9 mouse cellular contexts compared by ENCODE assay signal in genomic region chr17:11611459-11611858, GRCm38 (mm10).
DNase-seq lines count a peak whose midpoint lies in the region; ATAC-seq and TF ChIP-seq lines count a peak whose summit lies in the region.
"Had no signal": no experiment of that assay in that cellular context is flagged by ENCODE, and none has a peak within 500 bp of the region (broad histone marks: within the 10 kb centered on the region; RNA-seq: fewer than 3 reads in every experiment).

No protein-coding gene starts in this region.

- DNase-seq in kidney, adult 11 months, result peak; percentile 48
- DNase-seq in Patski (ENCODE audit: low read depth, low spot score), result no peak
- DNase-seq in cerebellum, postnatal 4 days (ENCODE audit: low spot score in 2 of 2), result peak; percentile 72 to 81
- DNase-seq in layer of hippocampus, adult 9-11 months, result peak; percentile 63
- peak; percentile 44 for DNase-seq in thymus, postnatal 4 days

- 15% methylated on average over 7 of the region's 7 CpGs for WGBS in kidney, embryonic 14.5 days
- WGBS in heart, embryonic 12.5 days, result 19% methylated on average over 7 of the region's 7 CpGs

- ATAC-seq in kidney, embryonic 14.5 days (ENCODE audit: low FRiP score, low TSS enrichment), result no peak
- no peak for ATAC-seq in Patski
- no peak for ATAC-seq in heart, embryonic 12.5 days (ENCODE audit: insufficient number of reproducible peaks, low FRiP score)
- ATAC-seq in megakaryocyte progenitor cell, adult 5-6 weeks (replicated peaks; ENCODE audit: poor library complexity), result peak; percentile 90

- no peaks in the 10 kb centered on the region for H3K27me3 ChIP-seq in kidney, embryonic 14.5 days (ENCODE audit: control insufficient read depth, insufficient read depth, low read length)
- H3K27me3 ChIP-seq in Patski, result no peaks in the 10 kb centered on the region
- peaks cover 40% of the 10 kb centered on the region for H3K27me3 ChIP-seq in heart, embryonic 12.5 days (replicated peaks)

- POLR2A ChIA-PET in Patski (lab: Charles Lee), result no interaction called here

- no peak overlapping the region for H3K4me3 ChIP-seq in kidney, embryonic 14.5 days (ENCODE audit: low read length)
- H3K4me3 ChIP-seq in heart, embryonic 12.5 days, result no peak overlapping the region
- H3K4me3 ChIP-seq: lung, embryonic 15.5 days had no signal

- CTCF ChIA-PET in Patski (lab: Charles Lee), result interaction anchor here (0.8 to 1.5 kb wide), 5 partner anchors 10 to 1294 kb away, joined by 3 to 4 read pairs (median 3); no protein-coding TSS in a partner anchor

- TF ChIP-seq CTCF in Patski (IDR thresholded peaks at IDR 0.05), result peak; percentile 92

- no peaks in the 10 kb centered on the region for H3K36me3 ChIP-seq in kidney, embryonic 14.5 days (ENCODE audit: control insufficient read depth, insufficient read depth, low read length)
- no peaks in the 10 kb centered on the region for H3K36me3 ChIP-seq in heart, embryonic 12.5 days
- H3K36me3 ChIP-seq: lung, embryonic 15.5 days had no signal

- H3K4me1 ChIP-seq in kidney, embryonic 14.5 days (ENCODE audit: control insufficient read depth, insufficient read depth, low read length), result no peaks in the 10 kb centered on the region; the same call in 1 of the 2 replicates
- peaks cover 6% of the 10 kb centered on the region; the same call in 1 of the 2 replicates for H3K4me1 ChIP-seq in heart, embryonic 12.5 days (replicated peaks)

- no peaks in the 10 kb centered on the region for H3K9me3 ChIP-seq in kidney, embryonic 14.5 days (ENCODE audit: control insufficient read depth, low read length)
- H3K9me3 ChIP-seq in heart, embryonic 12.5 days (replicated peaks), result no peaks in the 10 kb centered on the region
- H3K9me3 ChIP-seq: lung, embryonic 15.5 days had no signal

- H3K4me2 ChIP-seq in kidney, embryonic 14.5 days (replicated peaks; ENCODE audit: low read depth, low read length), result no peak overlapping the region
- peak overlapping the region; percentile 23; the same call in 1 of the 2 replicates for H3K4me2 ChIP-seq in heart, embryonic 12.5 days
- H3K4me2 ChIP-seq: lung, embryonic 15.5 days had no signal

- in situ Hi-C loops in Patski (cut with MboI; ENCODE audit: low pct_unique_long_range_greater_than_20kb), result no loop called here

- H3K27ac ChIP-seq in kidney, embryonic 14.5 days (ENCODE audit: low read depth, low read length), result no peak overlapping the region
- H3K27ac ChIP-seq in heart, embryonic 12.5 days (ENCODE audit: poor library complexity, severe bottlenecking), result no peak overlapping the region
- H3K27ac ChIP-seq: lung, embryonic 15.5 days had no signal

- H3K9ac ChIP-seq in kidney, embryonic 14.5 days (ENCODE audit: low read depth, low read length), result no peak overlapping the region
- H3K9ac ChIP-seq in heart, embryonic 12.5 days, result no peak overlapping the region
- H3K9ac ChIP-seq: lung, embryonic 15.5 days had no signal
